Mouse (Mus musculus) C2C12 (cell line): ENCODE results near the gene Sult2b1.

ENCODE experiments used
- CTCF ChIP-seq: IDR thresholded peaks from one replicate; pipeline ENCODE4 v1.5.1; 2011; ENCODE audit not compliant: control insufficient read depth, insufficient read depth, insufficient read length
- MAX ChIP-seq: IDR thresholded peaks from one replicate; pipeline ENCODE4 v1.6.1; 2011; ENCODE audit warnings: mild to moderate bottlenecking, control low read depth
- MYOD1 ChIP-seq: IDR thresholded peaks from one replicate; pipeline ENCODE4 v1.6.1; 2011; ENCODE audit warnings: low read depth; ENCODE audit not compliant: control insufficient read depth, insufficient read length
- USF1 ChIP-seq: IDR thresholded peaks from one replicate; pipeline ENCODE4 v1.6.1; 2011; ENCODE audit warnings: low read depth, mild to moderate bottlenecking, control low read depth, moderate library complexity

DNA sequence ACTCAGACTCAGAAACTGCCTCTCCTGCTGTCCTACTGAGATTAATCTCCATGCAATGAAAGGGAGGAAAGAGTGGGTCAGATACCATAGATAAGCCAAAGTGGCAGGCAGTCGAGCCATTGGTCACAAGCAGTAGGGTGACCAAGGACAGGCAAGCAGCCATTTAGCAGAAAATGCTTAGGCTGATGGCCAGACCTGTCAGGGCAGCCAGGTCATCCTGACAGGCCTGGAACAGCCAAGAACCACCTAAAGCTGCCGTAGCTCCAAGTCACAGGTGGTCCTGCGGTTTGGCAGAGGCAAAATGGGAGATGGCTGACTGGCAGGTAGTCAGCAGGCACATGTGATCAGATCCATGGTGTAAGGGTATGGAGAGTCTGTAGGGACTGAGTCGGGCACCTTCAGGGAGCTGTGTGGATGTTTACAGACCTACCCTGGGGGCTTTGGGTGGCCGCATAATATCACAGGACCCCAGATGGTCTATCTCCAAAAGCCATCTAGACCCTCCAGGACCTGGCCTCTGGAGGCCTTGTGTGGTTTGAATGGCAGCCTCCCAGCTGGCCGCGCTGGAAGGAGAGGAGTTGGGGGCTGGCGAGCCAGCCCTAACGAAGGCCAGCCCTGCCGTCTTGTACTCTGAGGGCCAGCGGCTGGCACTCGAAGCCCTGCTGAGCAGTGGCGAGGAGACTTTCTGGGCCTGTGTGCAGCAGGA lies 62.7 kb downstream of the Sult2b1 start:
- TF ChIP-seq CTCF = no peak
- no peak for TF ChIP-seq USF1
- no peak for TF ChIP-seq MYOD1
- no peak for TF ChIP-seq MAX
